Mouse (Mus musculus) heart, postnatal 0 days (tissue): ENCODE measurements at regions not wholly inside any gene's neighbourhood (a gene's known extent, or its start where the extent isn't known, plus 50 kb on each side); places are given as distances from the start of the nearest gene placed in this dataset.

Source experiments
- CTCF ChIP-seq: IDR thresholded peaks from 2 replicates; pipeline ENCODE4 v1.5.1; 2016; ENCODE audit warnings: antibody characterized with exemption, control low read depth, low read depth
- EP300 ChIP-seq: IDR thresholded peaks from 2 replicates; pipeline ENCODE4 v1.6.1; 2016; ENCODE audit warnings: antibody characterized with exemption, low read depth

- TF ChIP-seq CTCF = no peak
- TF ChIP-seq EP300 = no peak
These were observed 128.8 kb downstream of the Mycn start for GRCm38 (mm10) chr12:12812873-12813272.
